Mouse (Mus musculus): ENCODE results near the gene Gstt1.
A peak's percentile ranks its signal among the peaks of the same experiment; 100 is the strongest.

Gene Gstt1

DNA sequence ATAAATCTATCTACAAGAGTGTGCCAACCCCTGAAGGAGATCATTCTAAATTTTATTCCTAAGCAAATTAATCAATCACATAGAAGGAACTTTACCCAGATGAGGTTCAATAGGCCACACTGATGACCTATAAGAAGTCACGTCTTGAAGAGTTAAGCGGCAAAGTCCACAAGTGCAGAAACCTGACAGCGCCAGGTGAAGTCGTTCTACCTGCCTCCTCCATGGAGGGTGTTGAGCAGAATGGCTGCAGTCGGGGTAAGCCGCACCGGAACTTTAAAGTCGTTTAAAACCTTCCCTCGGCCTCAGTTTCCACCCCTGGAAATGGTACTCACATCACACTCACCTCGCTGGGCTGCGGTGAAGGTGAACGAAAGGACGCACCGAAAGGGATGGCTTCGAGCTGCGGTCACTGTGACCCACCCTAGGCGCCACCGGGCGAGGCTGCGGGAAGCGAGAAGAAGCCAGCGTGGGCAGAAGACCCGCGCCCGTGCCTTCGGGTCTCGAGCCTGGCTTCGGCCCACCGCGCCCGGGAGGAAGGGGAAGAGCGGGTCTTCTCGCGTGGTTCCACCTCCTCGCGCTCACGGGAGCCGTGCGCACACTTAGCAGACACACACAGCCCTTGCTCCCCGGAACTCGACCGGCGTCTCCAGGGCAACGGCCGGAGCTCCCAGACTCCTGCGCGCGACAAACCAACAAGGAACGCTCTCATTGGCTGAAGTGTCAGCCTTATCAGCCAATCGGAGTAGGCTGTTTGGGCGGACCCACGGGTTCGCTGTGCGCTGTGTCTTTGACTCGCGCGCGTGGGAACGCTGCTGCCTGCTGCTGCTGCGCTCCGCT lies 34.5 kb downstream of the Gstt1 start, which contains the start of gene Cabin1:
Gene Cabin1 (minus strand): TSS at position 660 of the 837 bp plus-strand sequence.
- peak; percentile 97 for DNase-seq

- DNase-seq, result no peak
Measured at GRCm38 (mm10) chr10:75762413-75762812, 36.0 kb downstream of the Gstt1 start.

- no peak for DNase-seq
Measured at GRCm38 (mm10) chr10:75760311-75760710, 38.1 kb downstream of the Gstt1 start.

GRCm38 (mm10) chr10:75756719-75757118 lies 41.7 kb downstream of the Gstt1 start:
- no peak for DNase-seq

- DNase-seq, result peak; percentile 90
Measured at GRCm38 (mm10) chr10:75744017-75744416, 54.4 kb downstream of the Gstt1 start.

DNA sequence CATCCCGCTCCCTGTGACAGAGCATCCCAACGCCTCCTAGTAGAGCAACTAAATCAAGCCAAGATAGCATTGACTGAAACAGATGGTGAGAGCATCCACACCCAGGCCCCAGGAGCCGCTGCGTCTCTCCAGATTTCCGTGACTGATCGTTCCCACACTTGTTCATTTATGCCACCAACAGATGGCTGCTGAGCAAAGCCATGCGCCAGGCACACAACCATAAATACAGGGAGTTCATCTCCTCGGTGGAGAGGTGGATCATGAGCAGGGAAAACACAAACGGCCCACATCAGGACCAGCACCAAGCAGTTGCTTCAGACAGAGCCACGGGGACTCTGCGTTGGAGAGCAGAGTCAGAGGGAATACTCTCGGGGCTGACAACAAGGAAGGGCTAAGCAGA lies 55.0 kb downstream of the Gstt1 start:
- no peak for DNase-seq

DNA sequence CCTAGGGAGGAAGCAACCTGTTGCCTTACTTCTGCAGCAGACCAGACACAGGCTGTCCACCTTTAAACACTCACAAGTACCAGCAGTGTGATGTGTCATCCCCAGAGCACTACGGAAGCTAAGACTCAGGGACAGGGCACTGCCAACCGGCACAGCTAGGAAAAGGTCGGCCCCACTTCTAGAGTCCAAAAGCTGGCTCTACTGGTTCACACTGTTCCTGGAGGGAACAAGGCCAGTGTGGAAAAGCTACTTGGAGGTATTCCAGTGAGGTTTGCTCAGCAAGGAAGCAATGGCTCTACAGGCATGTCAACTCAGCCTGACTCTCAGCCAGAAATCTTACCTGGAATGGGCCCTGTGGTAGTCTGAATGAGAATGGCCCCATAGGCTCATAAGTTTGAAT lies 57.5 kb downstream of the Gstt1 start:
- no peak for DNase-seq
